Mouse (Mus musculus): ENCODE measurements at regions not wholly inside any gene's neighbourhood (a gene's known extent, or its start where the extent isn't known, plus 50 kb on each side); places are given as distances from the start of the nearest gene placed in this dataset.

- TF ChIP-seq POLR2A (IDR thresholded peaks at IDR 0.05; ENCODE audit: insufficient read length, low read depth) (no peak), MAX (IDR thresholded peaks at IDR 0.05; ENCODE audit: low read depth) (no peak), USF1 (IDR thresholded peaks at IDR 0.05; ENCODE audit: low read depth) (no peak), CEBPB (IDR thresholded peaks at IDR 0.05; ENCODE audit: insufficient read depth, poor library complexity, severe bottlenecking) (no peak), REST (IDR thresholded peaks at IDR 0.05; ENCODE audit: insufficient read depth, insufficient read length) (no peak), SRF (IDR thresholded peaks at IDR 0.05; ENCODE audit: control insufficient read depth, insufficient read length, low read depth) (no peak), MYOD1 (IDR thresholded peaks at IDR 0.05; ENCODE audit: control insufficient read depth in 1 of 3, insufficient read length in 2 of 3, low read depth in 2 of 3) (no peak), POLR2AphosphoS2 (IDR thresholded peaks at IDR 0.05; ENCODE audit: insufficient read length, low read depth) (no peak), MYOG (IDR thresholded peaks at IDR 0.05; ENCODE audit: control insufficient read depth in 1 of 3, insufficient read depth in 1 of 3, insufficient read length in 2 of 3, low read depth in 2 of 3) (no peak)
Measured at GRCm38 (mm10) chr2:148535562-148536180, 92.3 kb upstream of the Cd93 start.

Data from myocyte (in vitro differentiated cells).